ENCODE assay signal across 7 mouse cellular contexts in genomic region chr9:120302980-120303452, GRCm38 (mm10). TPM values are rescaled to one million over a fixed set of nuclear protein-coding genes. Genes with fewer than 3 reads are reported as not detected.
DNase-seq lines count a peak whose midpoint lies in the region; ATAC-seq and TF ChIP-seq lines count a peak whose summit lies in the region.

No protein-coding gene starts in this region.

- no peaks in the 10 kb centered on the region for H3K9me3 ChIP-seq in forebrain, postnatal 0 days (ENCODE audit: low read length)
- H3K9me3 ChIP-seq in liver, embryonic 13.5 days (replicated peaks) = no peaks in the 10 kb centered on the region
- no peaks in the 10 kb centered on the region for H3K9me3 ChIP-seq in stomach, postnatal 0 days (ENCODE audit: control insufficient read depth, low read length)

- no peaks in the 10 kb centered on the region for H3K4me1 ChIP-seq in forebrain, postnatal 0 days (ENCODE audit: insufficient read depth)
- no peaks in the 10 kb centered on the region for H3K4me1 ChIP-seq in liver, embryonic 13.5 days (replicated peaks)
- no peaks in the 10 kb centered on the region for H3K4me1 ChIP-seq in stomach, postnatal 0 days (replicated peaks; ENCODE audit: control insufficient read depth, insufficient read depth)

- H3K4me3 ChIP-seq in forebrain, postnatal 0 days (ENCODE audit: low read depth, low read length) = peak overlapping the region; percentile 64
- H3K4me3 ChIP-seq in liver, embryonic 13.5 days (replicated peaks) = peak overlapping the region; percentile 49; the same call in 1 of the 2 replicates
- peak overlapping the region; percentile 46; the same call in 1 of the 2 replicates for H3K4me3 ChIP-seq in stomach, postnatal 0 days (ENCODE audit: low read depth, low read length)

- peaks cover 13% of the 10 kb centered on the region; the same call in 1 of the 2 replicates for H3K27me3 ChIP-seq in forebrain, postnatal 0 days (ENCODE audit: insufficient read depth, low read length)
- peaks cover 62% of the 10 kb centered on the region for H3K27me3 ChIP-seq in liver, embryonic 13.5 days
- H3K27me3 ChIP-seq in stomach, postnatal 0 days (ENCODE audit: control insufficient read depth, insufficient read depth, low read length) = peaks cover 9% of the 10 kb centered on the region; the same call in 1 of the 2 replicates

- H3K36me3 ChIP-seq in forebrain, postnatal 0 days (ENCODE audit: insufficient read depth) = no peaks in the 10 kb centered on the region
- no peaks in the 10 kb centered on the region for H3K36me3 ChIP-seq in liver, embryonic 13.5 days
- H3K36me3 ChIP-seq in stomach, postnatal 0 days (ENCODE audit: control insufficient read depth, insufficient read depth, low read length) = no peaks in the 10 kb centered on the region

- no peak for TF ChIP-seq EP300 in stomach, postnatal 0 days (optimal IDR thresholded peaks at IDR 0.05)

- 7% methylated on average over 19 of the region's 19 CpGs for WGBS in forebrain, postnatal 0 days
- WGBS in liver, embryonic 13.5 days (ENCODE audit: insufficient replicate concordance) = 17% methylated on average over 19 of the region's 19 CpGs
- WGBS in stomach, postnatal 0 days = 13% methylated on average over 19 of the region's 19 CpGs

- TF ChIP-seq CTCF in forebrain, postnatal 0 days (IDR thresholded peaks at IDR 0.05; ENCODE audit: low read depth) = no peak
- no peak for TF ChIP-seq CTCF in stomach, postnatal 0 days (IDR thresholded peaks at IDR 0.05; ENCODE audit: low read depth)

- H3K4me2 ChIP-seq in forebrain, postnatal 0 days (ENCODE audit: low read depth) = peak overlapping the region; percentile 95
- H3K4me2 ChIP-seq in liver, embryonic 13.5 days = peak overlapping the region; percentile 62; the same call in 1 of the 2 replicates
- peak overlapping the region; percentile 79 for H3K4me2 ChIP-seq in stomach, postnatal 0 days (replicated peaks; ENCODE audit: low read depth)

- peak overlapping the region; percentile 63 for H3K9ac ChIP-seq in forebrain, postnatal 0 days
- no peak overlapping the region for H3K9ac ChIP-seq in liver, embryonic 13.5 days
- H3K9ac ChIP-seq in stomach, postnatal 0 days (ENCODE audit: low read length) = no peak overlapping the region

- H3K27ac ChIP-seq in forebrain, postnatal 0 days (ENCODE audit: low read depth, low read length) = peak overlapping the region; percentile 23; the same call in 1 of the 2 replicates
- no peak overlapping the region for H3K27ac ChIP-seq in liver, embryonic 13.5 days
- H3K27ac ChIP-seq in stomach, postnatal 0 days (replicated peaks) = no peak overlapping the region

- DNase-seq in ovary, postnatal 36 days (ENCODE audit: low spot score) = peak; percentile 4
- DNase-seq in ovary, postnatal 14 days (ENCODE audit: low spot score) = no peak
- no peak for DNase-seq in forebrain, postnatal 0 days
- no peak for DNase-seq in liver, embryonic 13.5 days
- peak; percentile 15 for DNase-seq in stomach, postnatal 0 days (ENCODE audit: low spot score)
- DNase-seq in ovary, postnatal 10 days (ENCODE audit: low spot score) = no peak
- no peak for DNase-seq in layer of hippocampus, adult 9-10 months (ENCODE audit: low spot score)

- peak; percentile 33 for ATAC-seq in forebrain, postnatal 0 days
- no peak for ATAC-seq in liver, embryonic 13.5 days (ENCODE audit: low read depth)
- ATAC-seq in stomach, postnatal 0 days (ENCODE audit: low FRiP score, low TSS enrichment) = no peak

RNA-seq across cellular contexts. Expression of gene Myrip, which starts 1.7 kb away (rescaled TPM):
- 9.0 and 12.4 TPM in 2 replicates for total RNA-seq in forebrain, postnatal 0 days (2014; rRNA removed)
- polyA plus RNA-seq in forebrain, postnatal 0 days (2015; fragmentation: Nextera tagmentation; extraction: Ambion mirVana) = 1.7 and 3.0 TPM in 2 replicates
- 0.03 TPM in 1 of 2 replicates, not detected in the other for polyA plus RNA-seq in liver, embryonic 13.5 days (2015; fragmentation: Nextera tagmentation; extraction: Ambion mirVana)
- 0.38 and 0.42 TPM in 2 replicates for polyA plus RNA-seq in stomach, postnatal 0 days (2015; fragmentation: Nextera tagmentation; extraction: Ambion mirVana)

Comparison
In these comparisons a context has a peak if more than half of its experiments do, and no peak if none do; other contexts are left out.
1. DNase-seq: peak in ovary, postnatal 36 days (single experiment) and stomach, postnatal 0 days (single experiment); none in ovary, postnatal 14 days (single experiment), forebrain, postnatal 0 days (single experiment), liver, embryonic 13.5 days (single experiment), ovary, postnatal 10 days (single experiment) and layer of hippocampus, adult 9-10 months (single experiment).
2. Peak in every context shown above with its lines, with median percentiles within 50 percentile points of each other: H3K4me2 ChIP-seq and H3K4me3 ChIP-seq.